Mouse (Mus musculus): ENCODE data around the gene 6430550D23Rik. TPM values are rescaled to one million over a fixed set of nuclear protein-coding genes. Genes with fewer than 3 reads are reported as not detected.

Gene 6430550D23Rik
- polyA plus RNA-seq, 1 experiment, result 0.09 TPM

Other genes starting within 250 kb of the 6430550D23Rik start
- 0.04 TPM for gene Mmp24, start 232.6 kb downstream of the 6430550D23Rik start, polyA plus RNA-seq (2012; fragmentation: generic; extraction: Trizol)
- 32.9 TPM for gene BC029722, start 188.6 kb downstream of the 6430550D23Rik start, polyA plus RNA-seq (2012; fragmentation: generic; extraction: Trizol)
- gene Eif6, start 181.1 kb downstream of the 6430550D23Rik start, polyA plus RNA-seq (2012; fragmentation: generic; extraction: Trizol), result 340 TPM
- 0.02 TPM for gene Fam83c, start 173.1 kb downstream of the 6430550D23Rik start, polyA plus RNA-seq (2012; fragmentation: generic; extraction: Trizol)
- 47.6 TPM for gene Uqcc1, start 77.7 kb downstream of the 6430550D23Rik start, polyA plus RNA-seq (2012; fragmentation: generic; extraction: Trizol)
- not detected for gene Gm15557, start 67.2 kb downstream of the 6430550D23Rik start, polyA plus RNA-seq (2012; fragmentation: generic; extraction: Trizol)
- gene Gdf5, start 62.6 kb downstream of the 6430550D23Rik start, polyA plus RNA-seq (2012; fragmentation: generic; extraction: Trizol), result not detected
- gene Cep250, start 51.5 kb downstream of the 6430550D23Rik start, polyA plus RNA-seq (2012; fragmentation: generic; extraction: Trizol), result 24.1 TPM
- gene Ergic3, start 68 bp upstream of the 6430550D23Rik start, polyA plus RNA-seq (2012; fragmentation: generic; extraction: Trizol), result 230 TPM
- gene Fer1l4, start 45.0 kb upstream of the 6430550D23Rik start, polyA plus RNA-seq (2012; fragmentation: generic; extraction: Trizol), result not detected
- 2.3 TPM for gene Spag4, start 57.2 kb upstream of the 6430550D23Rik start, polyA plus RNA-seq (2012; fragmentation: generic; extraction: Trizol)
- 54.6 TPM for gene Cpne1, start 104.0 kb upstream of the 6430550D23Rik start, polyA plus RNA-seq (2012; fragmentation: generic; extraction: Trizol)
- gene Rbm12, start 104.0 kb upstream of the 6430550D23Rik start, polyA plus RNA-seq (2012; fragmentation: generic; extraction: Trizol), result 6.4 TPM
- 15.3 TPM for gene Gm28036, start 119.1 kb upstream of the 6430550D23Rik start, polyA plus RNA-seq (2012; fragmentation: generic; extraction: Trizol)
- 287 TPM for gene Romo1, start 136.1 kb upstream of the 6430550D23Rik start, polyA plus RNA-seq (2012; fragmentation: generic; extraction: Trizol)
- gene Nfs1, start 136.2 kb upstream of the 6430550D23Rik start, polyA plus RNA-seq (2012; fragmentation: generic; extraction: Trizol), result 33.7 TPM
- 51.3 TPM for gene Rbm39, start 172.3 kb upstream of the 6430550D23Rik start, polyA plus RNA-seq (2012; fragmentation: generic; extraction: Trizol)
- 18.1 TPM for gene Phf20, start 188.5 kb upstream of the 6430550D23Rik start, polyA plus RNA-seq (2012; fragmentation: generic; extraction: Trizol)

Measured in C2C12 (cell line).